Mouse (Mus musculus): ENCODE measurements around the gene Gvin1.

DNA sequence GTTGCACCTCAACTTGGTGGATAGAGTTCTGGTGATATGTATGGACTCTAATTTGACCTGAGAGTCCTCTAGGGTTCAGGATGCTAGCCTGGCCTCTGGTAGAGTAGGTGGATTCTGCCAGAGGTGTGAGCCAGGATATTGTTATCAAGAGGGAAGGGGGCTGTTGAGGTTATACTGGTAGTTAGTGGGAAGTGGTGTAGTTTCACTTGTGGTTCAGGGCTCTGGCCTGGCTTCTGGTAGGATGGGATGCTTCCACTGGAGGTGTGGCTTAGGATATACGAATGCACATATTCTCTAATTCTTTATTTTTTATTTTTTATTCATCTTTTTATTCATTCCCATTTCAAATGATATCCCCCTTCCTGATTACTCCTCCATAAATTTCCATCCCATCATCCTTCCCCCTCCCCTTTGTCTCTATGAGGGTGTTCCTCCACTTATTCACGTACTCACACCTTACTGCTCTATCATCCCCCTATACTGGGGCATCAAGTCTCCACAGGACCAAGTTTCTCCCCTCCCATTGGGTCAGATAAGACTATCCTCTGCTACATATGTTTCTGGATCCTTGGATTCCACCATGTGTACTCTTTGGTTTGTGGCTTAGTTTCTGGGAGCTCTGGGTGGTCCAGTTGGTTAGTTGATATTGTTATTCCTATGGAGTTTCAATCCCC is 36.9 kb upstream of the Gvin1 start:
- no peak for TF ChIP-seq CTCF (IDR thresholded peaks at IDR 0.05; ENCODE audit: control insufficient read depth, insufficient read depth, insufficient replicate concordance, low read depth, low read length)
- no peak for TF ChIP-seq POLR2A (IDR thresholded peaks at IDR 0.05; ENCODE audit: control insufficient read depth, low read depth, low read length)

All from testis, adult 2 months (tissue).